Comparison of ENCODE assay signal across 20 mouse cellular contexts in genomic region chr1:37633516-37633915, GRCm38 (mm10).
A peak's percentile ranks its signal among the peaks of the same experiment; 100 is the strongest.
DNase-seq lines count a peak whose midpoint lies in the region; ATAC-seq and TF ChIP-seq lines count a peak whose summit lies in the region.
"Had no signal": no experiment of that assay in that cellular context is flagged by ENCODE, and none has a peak within 500 bp of the region (broad histone marks: within the 10 kb centered on the region; RNA-seq: fewer than 3 reads in every experiment).

No protein-coding gene starts in this region.

- intact Hi-C loops in heart, adult 2 months (cut with DNase I), result loop anchor here (2.0 kb wide), 1 partner anchor 93 kb away; the partner anchor contains the start of gene Mgat4a
- intact Hi-C loops in heart, postnatal 14 days (cut with DNase I), result no loop called here
- intact Hi-C loops in heart, postnatal 25 days (cut with DNase I), result loop anchor here (2.0 to 5.0 kb wide), 3 partner anchors 41 to 131 kb away; partner anchors contain the start of gene Mgat4a

- H3K9me3 ChIP-seq in lung, postnatal 0 days (ENCODE audit: low read length), result no peaks in the 10 kb centered on the region
- H3K9me3 ChIP-seq: embryonic facial prominence, embryonic 15.5 days; forebrain, embryonic 10.5 days; hindbrain, embryonic 10.5 days; intestine, embryonic 15.5 days had no signal

- H3K4me1 ChIP-seq in heart, adult 2 months (ENCODE audit: control insufficient read depth, insufficient read depth, low read length), result peaks cover 12% of the 10 kb centered on the region
- H3K4me1 ChIP-seq in lung, postnatal 0 days (ENCODE audit: insufficient read depth, low read depth, low read length), result no peaks in the 10 kb centered on the region
- H3K4me1 ChIP-seq: embryonic facial prominence, embryonic 15.5 days; forebrain, embryonic 10.5 days; hindbrain, embryonic 10.5 days; intestine, embryonic 15.5 days had no signal

- WGBS in heart, adult 2 months, result 32% methylated on average over 5 of the region's 5 CpGs
- WGBS in lung, postnatal 0 days, result 47% methylated on average over 5 of the region's 5 CpGs

- peak; percentile 39; the same call in 1 of the 2 replicates for TF ChIP-seq POLR2A in heart, adult 2 months (IDR thresholded peaks at IDR 0.05; ENCODE audit: insufficient read depth, low read depth, low read length)

- H3K79me2 ChIP-seq in heart, adult 2 months (replicated peaks; ENCODE audit: control insufficient read depth, insufficient read depth, low read length), result no peaks in the 10 kb centered on the region

- H3K27ac ChIP-seq in heart, adult 2 months, result peak overlapping the region; percentile 64
- H3K27ac ChIP-seq in lung, postnatal 0 days (ENCODE audit: low read length), result no peak overlapping the region
- H3K27ac ChIP-seq: embryonic facial prominence, embryonic 15.5 days; forebrain, embryonic 10.5 days; hindbrain, embryonic 10.5 days; hindbrain, embryonic 14.5 days; intestine, embryonic 15.5 days had no signal

- DNase-seq in gastrocnemius, adult 18-20 months (ENCODE audit: low spot score), result peak; percentile 9
- DNase-seq in gastrocnemius, postnatal 4 days (ENCODE audit: low spot score in 2 of 2), result no peak
- DNase-seq in heart, adult 2 months, result peak; percentile 39 to 51
- no peak for DNase-seq in heart, postnatal 14 days
- peak; percentile 58 to 80 for DNase-seq in heart, adult 9 months (ENCODE audit: low spot score in 2 of 2)
- peak; percentile 16 for DNase-seq in heart, postnatal 25 days (ENCODE audit: low spot score)
- DNase-seq in lung, postnatal 0 days (ENCODE audit: low spot score), result no peak
- DNase-seq in testis, postnatal 14 days (ENCODE audit: low spot score), result no peak
- DNase-seq: adrenal gland, postnatal 10 days; cerebellum, adult 11-12 months; cerebellum, adult 9-10 months; gastrocnemius, postnatal 36 days; kidney, adult 18-20 months had no signal

- H3K27me3 ChIP-seq in heart, adult 2 months (ENCODE audit: control insufficient read depth, insufficient read depth, low read length), result no peaks in the 10 kb centered on the region
- H3K27me3 ChIP-seq in lung, postnatal 0 days (replicated peaks; ENCODE audit: insufficient read depth, low read length), result no peaks in the 10 kb centered on the region
- H3K27me3 ChIP-seq: embryonic facial prominence, embryonic 15.5 days; intestine, embryonic 15.5 days had no signal

- peak; percentile 84 for TF ChIP-seq EP300 in heart, adult 2 months (IDR thresholded peaks at IDR 0.05; ENCODE audit: insufficient read depth, low read depth, low read length)
- TF ChIP-seq EP300 in lung, postnatal 0 days (IDR thresholded peaks at IDR 0.05), result no peak

- no peak overlapping the region for H3K4me2 ChIP-seq in lung, postnatal 0 days (replicated peaks; ENCODE audit: low read depth, low read length)
- H3K4me2 ChIP-seq: embryonic facial prominence, embryonic 15.5 days; hindbrain, embryonic 14.5 days; intestine, embryonic 15.5 days had no signal

- H3K9ac ChIP-seq in heart, adult 2 months (ENCODE audit: low read depth, low read length), result no peak overlapping the region
- no peak overlapping the region for H3K9ac ChIP-seq in lung, postnatal 0 days (replicated peaks; ENCODE audit: low read depth)
- H3K9ac ChIP-seq: embryonic facial prominence, embryonic 15.5 days; hindbrain, embryonic 14.5 days; intestine, embryonic 15.5 days had no signal

- ATAC-seq in lung, postnatal 0 days, result no peak
- ATAC-seq: forebrain, embryonic 16.5 days; intestine, embryonic 15.5 days had no signal

- no peaks in the 10 kb centered on the region for H3K36me3 ChIP-seq in heart, adult 2 months (ENCODE audit: control insufficient read depth, insufficient read depth, low read length)
- no peaks in the 10 kb centered on the region for H3K36me3 ChIP-seq in lung, postnatal 0 days (ENCODE audit: insufficient read depth, low read length)
- H3K36me3 ChIP-seq: embryonic facial prominence, embryonic 15.5 days; forebrain, embryonic 10.5 days; hindbrain, embryonic 10.5 days; intestine, embryonic 15.5 days had no signal

- H3K4me3 ChIP-seq in heart, adult 2 months, result no peak overlapping the region
- H3K4me3 ChIP-seq in lung, postnatal 0 days (ENCODE audit: low read depth, low read length), result no peak overlapping the region
- H3K4me3 ChIP-seq: embryonic facial prominence, embryonic 15.5 days; erythroblast, embryonic 14.5 days; forebrain, embryonic 10.5 days; hindbrain, embryonic 10.5 days; intestine, embryonic 15.5 days had no signal

- TF ChIP-seq CTCF in heart, adult 2 months (IDR thresholded peaks at IDR 0.05), result no peak
- no peak for TF ChIP-seq CTCF in lung, postnatal 0 days (IDR thresholded peaks at IDR 0.05)

Comparison
In these comparisons a context has a peak if more than half of its experiments do, and no peak if none do; other contexts are left out.
1. DNase-seq: peak in gastrocnemius, adult 18-20 months (single experiment), heart, adult 2 months (2 of 2), heart, adult 9 months (2 of 2) and heart, postnatal 25 days (single experiment); none in gastrocnemius, postnatal 4 days (0 of 2), heart, postnatal 14 days (0 of 2), lung, postnatal 0 days (single experiment) and testis, postnatal 14 days (single experiment).